Mouse (Mus musculus) CH12.LX (cell line): ENCODE measurements around the gene Clba1.

ENCODE experiments used
- CHD2 ChIP-seq: IDR thresholded peaks from 2 replicates; pipeline ENCODE4 v1.6.1; 2011; ENCODE audit warnings: low read length, improper control_type of control experiment
- CTCF ChIP-seq, 2 experiments: IDR thresholded peaks in 1 of 2; conservative IDR thresholded peaks in 1 of 2; 2 replicates each; pipeline ENCODE4 v1.5.1; 2011 to 2012; ENCODE audit warnings: low read depth in 2 of 2, low read length in 2 of 2, improper control_type of control experiment in 1 of 2, inconsistent platforms in 1 of 2, mild to moderate bottlenecking in 1 of 2, moderate library complexity in 1 of 2
- GABPA ChIP-seq: IDR thresholded peaks from 2 replicates; pipeline ENCODE4 v1.6.1; 2012; ENCODE audit warnings: low read depth, low read length, improper control_type of control experiment, inconsistent platforms; ENCODE audit not compliant: insufficient replicate concordance
- IRF4 ChIP-seq: IDR thresholded peaks from 2 replicates; pipeline ENCODE4 v1.6.1; 2014; ENCODE audit warnings: low read depth, mild to moderate bottlenecking, inconsistent platforms, low read length, improper control_type of control experiment
- MAZ ChIP-seq: IDR thresholded peaks from 2 replicates; pipeline ENCODE4 v1.6.1; 2012; ENCODE audit warnings: low read depth, mild to moderate bottlenecking, inconsistent platforms, low read length, improper control_type of control experiment, moderate library complexity
- NRF1 ChIP-seq: IDR thresholded peaks from 2 replicates; pipeline ENCODE4 v1.6.1; 2014; ENCODE audit warnings: low read depth, mild to moderate bottlenecking, inconsistent platforms, low read length, improper control_type of control experiment, moderate library complexity
- PAX5 ChIP-seq: IDR thresholded peaks from 2 replicates; pipeline ENCODE4 v1.6.1; 2012; ENCODE audit warnings: low read length, inconsistent platforms, mixed read lengths
- POLR2A ChIP-seq: IDR thresholded peaks from 2 replicates; pipeline ENCODE4 v1.6.1; 2011; ENCODE audit warnings: low read depth, mild to moderate bottlenecking, improper control_type of control experiment, low read length
- TBP ChIP-seq: conservative IDR thresholded peaks from 2 replicates; pipeline ENCODE4 v1.6.1; 2011; ENCODE audit warnings: low read depth, low read length, improper control_type of control experiment

DNA sequence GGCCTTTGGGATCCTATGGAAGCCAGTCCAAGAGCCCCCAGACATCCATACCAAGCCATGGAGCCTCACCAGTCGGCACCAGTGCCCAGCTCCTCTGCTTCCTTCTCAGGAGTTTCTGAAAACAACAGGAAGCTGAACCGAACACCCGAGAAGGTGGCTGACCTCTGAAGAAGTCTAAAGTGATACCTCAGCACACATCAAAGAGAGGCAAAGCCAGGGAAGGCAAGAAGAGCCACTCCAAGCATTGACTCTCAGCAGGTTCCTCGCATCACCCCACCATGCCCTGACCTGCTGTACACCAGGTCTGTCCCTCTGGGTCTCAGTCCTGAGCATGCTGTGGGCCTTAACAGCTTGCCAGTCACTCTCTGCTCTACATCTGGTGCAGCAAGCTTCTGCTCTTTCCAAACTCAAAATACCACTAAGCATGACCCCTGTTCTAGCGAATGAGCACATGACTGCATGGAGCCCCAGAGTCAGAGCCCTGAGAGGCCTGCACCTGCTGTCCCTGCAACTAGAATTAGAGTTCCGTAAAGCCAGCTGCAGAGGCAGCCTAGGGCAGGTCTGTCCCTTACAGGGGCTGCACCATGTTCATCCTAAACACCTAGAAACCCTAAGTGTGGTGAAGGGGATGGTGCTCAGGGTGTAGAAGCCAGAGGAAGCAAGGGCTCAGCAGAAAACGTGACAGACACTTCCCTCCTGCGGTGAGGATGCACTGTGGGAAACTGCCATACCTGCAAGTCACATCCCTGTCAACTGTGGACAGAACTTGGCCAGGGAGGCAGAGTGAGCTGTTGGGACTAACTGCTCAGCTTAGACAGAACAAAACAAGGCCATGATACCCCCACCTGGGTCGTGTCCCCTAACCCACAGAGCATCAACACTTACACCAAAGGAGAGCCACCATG lies 48.5 kb downstream of the Clba1 start:
- TF ChIP-seq NRF1 = no peak
- no peak for TF ChIP-seq IRF4
- TF ChIP-seq POLR2A = no peak; the same call in 1 of the 2 replicates
- TF ChIP-seq GABPA = no peak
- TF ChIP-seq CTCF (conservative IDR thresholded peaks at IDR 0.05 in 1 of 2, IDR thresholded peaks at IDR 0.05 in 1 of 2; ENCODE audit: low read depth in 2 of 2, low read length in 2 of 2) = no peak
- TF ChIP-seq PAX5 = no peak
- TF ChIP-seq CHD2 = no peak
- no peak for TF ChIP-seq MAZ
- TF ChIP-seq TBP = no peak
